Mouse (Mus musculus) spleen, adult 2 months (tissue): ENCODE data around the gene Med12l. TPM values are rescaled to one million over a fixed set of nuclear protein-coding genes. Genes with fewer than 3 reads are reported as not detected.
A peak's percentile ranks its signal among the peaks of the same experiment; 100 is the strongest.
"Not testable (repeated sequence)": the region's sequence is repeated elsewhere in the genome, so short reads cannot be mapped to it uniquely, and the experiment has no call there.

Experiments used
- DNase-seq, 2 experiments: peaks; one replicate each; pipeline versions ENCODE4 v3.0.0 to v3.0.0-alpha.2; 2012 to 2021; ENCODE audit warnings: low spot score in 2 of 2, low read depth in 1 of 2
- H3K27ac ChIP-seq: fragments of 200-500 bp; 2 replicates; pipeline ENCODE4 v1.5.1; 2012; ENCODE audit warnings: low read length, inconsistent platforms; ENCODE audit not compliant: insufficient read depth
- H3K27me3 ChIP-seq: fragments of 200-500 bp; 2 replicates; pipeline ENCODE4 v1.6.1; 2012; ENCODE audit warnings: mild to moderate bottlenecking, moderate library complexity, low read length, inconsistent platforms; ENCODE audit not compliant: control insufficient read depth, insufficient read depth
- H3K36me3 ChIP-seq: fragments of 200-500 bp; 2 replicates; pipeline ENCODE4 v1.6.1; 2012; ENCODE audit warnings: mild to moderate bottlenecking, low read length, inconsistent platforms; ENCODE audit not compliant: control insufficient read depth, insufficient read depth
- H3K4me1 ChIP-seq: fragments of 200-500 bp; 2 replicates; pipeline ENCODE4 v1.6.1; 2011; ENCODE audit warnings: inconsistent platforms; ENCODE audit not compliant: control insufficient read depth, insufficient read depth, insufficient read length
- H3K4me3 ChIP-seq: fragments of 200-500 bp; 2 replicates; pipeline ENCODE4 v1.5.1; 2011; ENCODE audit warnings: mild to moderate bottlenecking, inconsistent platforms; ENCODE audit not compliant: insufficient read depth, insufficient read length; ENCODE audit errors: extremely low read depth
- CTCF ChIP-seq: fragments of 200-500 bp; IDR thresholded peaks from 2 replicates; pipeline ENCODE4 v1.5.1; 2011; ENCODE audit warnings: mild to moderate bottlenecking, inconsistent platforms; ENCODE audit not compliant: insufficient read depth, insufficient read length, insufficient replicate concordance; ENCODE audit errors: extremely low read depth
- POLR2A ChIP-seq: fragments of 200-500 bp; IDR thresholded peaks from 2 replicates; pipeline ENCODE4 v1.6.1; 2011; ENCODE audit warnings: low read depth, low read length, inconsistent platforms
- WGBS: fragments of 180-500 bp; shearing (Covaris S2); methylation state at CpG from one replicate; pipeline ENCODE4 v1.1.7; 2018; 5-methylcytosine and 5-hydroxymethylcytosine counted together
- polyA plus RNA-seq: library from polyadenylated mRNA; depleted of rRNA; stranded (reverse); fragments of >200 nt; gene quantifications from 2 replicates; pipeline ENCODE4 v1.2.3, GENCODE M21; 2012

Gene Med12l
- polyA plus RNA-seq, 1 experiment = 2.0 TPM

DNA sequence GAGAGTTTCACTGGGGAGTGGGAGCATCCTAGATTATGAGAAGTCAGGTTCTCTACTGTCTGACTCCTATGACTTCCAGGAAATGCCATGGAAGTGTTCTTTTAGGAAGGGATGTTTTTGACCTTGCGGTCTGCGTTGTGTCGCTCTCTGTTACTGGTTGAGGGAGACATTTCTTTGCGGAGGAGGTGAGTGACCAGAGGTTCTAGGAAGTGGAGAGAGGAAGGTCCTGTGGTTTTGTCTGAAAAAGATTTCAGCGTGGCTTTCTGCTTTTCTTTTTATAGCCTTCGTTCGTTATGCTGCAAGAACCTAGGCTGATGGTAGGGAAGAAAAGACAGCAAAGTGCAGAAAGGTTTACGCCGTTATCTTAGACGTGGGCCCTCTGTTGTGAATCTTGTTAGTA lies 92.9 kb downstream of the Med12l start:
- H3K36me3 ChIP-seq = peaks cover 3% of the 10 kb centered on the region
- 25% methylated on average over 10 of the region's 10 CpGs for WGBS
- TF ChIP-seq POLR2A (no peak), CTCF (no peak)

GRCm38 (mm10) chr3:59101218-59101986 lies 95.8 kb downstream of the Med12l start, which contains the start of gene Gpr171:
Gene Gpr171 (minus strand): TSS chr3:59101821.
- peak; percentile 48 to 73 for DNase-seq
- peak within 1 kb of the TSS; percentile 98 for H3K27ac ChIP-seq
- WGBS = 11% methylated on average over 6 of the region's 6 CpGs
- H3K27me3 ChIP-seq = no peaks in the 10 kb centered on the region
- H3K4me1 ChIP-seq = peaks cover 7% of the 10 kb centered on the region; the same call in 1 of the 2 replicates
- TF ChIP-seq CTCF = no peak
- peak; percentile 31; the same call in 1 of the 2 replicates for TF ChIP-seq POLR2A
- peak within 1 kb of the TSS; percentile 68 for H3K4me3 ChIP-seq
- H3K36me3 ChIP-seq = peaks cover 3% of the 10 kb centered on the region

More for the DNA sequence above, 92.9 kb downstream of the Med12l start:
- peaks cover 7% of the 10 kb centered on the region; the same call in 1 of the 2 replicates for H3K4me1 ChIP-seq
- DNase-seq = no peak
- no peaks in the 10 kb centered on the region for H3K27me3 ChIP-seq
- H3K4me3 ChIP-seq = no peak overlapping the region
- no peak overlapping the region for H3K27ac ChIP-seq

DNA sequence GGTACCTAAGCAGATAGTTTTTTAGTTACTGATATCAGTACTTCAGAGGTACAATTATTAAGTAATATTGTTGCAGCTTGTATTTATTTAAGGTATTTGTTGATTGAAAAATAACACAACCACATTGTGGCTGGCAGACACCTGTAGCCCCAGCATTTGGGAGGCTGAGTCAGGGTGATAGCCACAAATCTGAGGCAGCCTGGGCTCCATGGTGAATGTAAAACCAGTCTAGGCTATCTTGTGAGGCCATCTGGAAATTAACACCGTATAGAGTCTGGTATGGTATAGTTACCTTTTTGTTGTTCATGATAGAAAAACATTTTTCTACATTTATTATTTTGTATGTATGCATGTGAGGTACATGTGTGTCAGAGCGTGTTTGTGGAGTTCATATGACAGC lies 96.5 kb downstream of the Med12l start:
- Histone ChIP-seq H3K4me3 (no peak overlapping the region), H3K27ac (peak overlapping the region; percentile 63), H3K27me3 (no peaks in the 10 kb centered on the region), H3K36me3 (peaks cover 3% of the 10 kb centered on the region), H3K4me1 (peaks cover 7% of the 10 kb centered on the region; the same call in 1 of the 2 replicates)
- WGBS = 75% methylated on average over 2 of the region's 2 CpGs
- no peak for DNase-seq
- TF ChIP-seq CTCF = no peak
- no peak for TF ChIP-seq POLR2A

DNA sequence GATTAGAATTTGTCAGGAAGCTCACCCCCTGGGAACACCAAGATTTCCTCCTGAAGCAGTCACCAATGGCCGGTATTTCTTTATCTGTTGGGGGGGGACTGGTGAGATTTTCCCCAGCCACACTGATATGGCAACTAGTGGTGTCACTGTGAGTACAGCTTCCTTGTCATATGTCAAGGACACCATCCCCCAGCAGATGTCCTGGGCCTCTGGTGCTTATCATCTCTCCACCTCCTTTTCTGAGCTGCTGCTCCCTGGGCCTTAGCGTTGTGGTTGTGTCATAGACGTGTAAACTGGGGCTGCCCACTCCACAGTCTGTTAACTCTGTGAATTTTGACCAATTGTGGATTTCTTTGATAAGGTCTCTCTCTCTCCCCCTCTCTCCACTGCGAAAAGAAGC lies 98.8 kb downstream of the Med12l start:
- DNase-seq = no peak
- no peaks in the 10 kb centered on the region for H3K36me3 ChIP-seq
- TF ChIP-seq CTCF = no peak
- TF ChIP-seq POLR2A = no peak
- no peak overlapping the region for H3K27ac ChIP-seq
- no peaks in the 10 kb centered on the region for H3K27me3 ChIP-seq
- 55% methylated on average over 4 of the region's 4 CpGs for WGBS
- no peak overlapping the region for H3K4me3 ChIP-seq
- peaks cover 6% of the 10 kb centered on the region; the same call in 1 of the 2 replicates for H3K4me1 ChIP-seq

DNA sequence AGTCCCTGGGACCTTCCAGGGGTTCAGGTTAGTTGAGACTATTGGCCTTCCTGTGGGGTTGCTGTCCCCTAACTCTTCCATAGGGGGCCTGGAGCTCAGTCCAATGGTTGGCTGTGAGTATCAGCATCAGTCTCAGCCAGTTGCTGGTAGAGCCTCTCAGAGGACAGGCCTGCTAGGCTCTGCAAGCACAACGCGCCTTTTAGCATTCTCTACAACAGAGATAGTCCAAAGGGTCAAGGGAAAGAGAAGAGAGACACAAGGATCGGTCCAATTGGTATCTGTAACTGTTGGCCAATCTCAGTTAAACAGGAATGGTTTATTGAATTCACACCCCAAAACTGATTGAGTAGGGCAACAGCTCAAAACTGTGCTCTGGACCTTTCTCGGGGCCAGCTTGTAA lies 101.8 kb downstream of the Med12l start:
- no peak overlapping the region for H3K4me3 ChIP-seq
- no peak for TF ChIP-seq CTCF
- no peak for TF ChIP-seq POLR2A
- no peak for DNase-seq
- H3K36me3 ChIP-seq = no peaks in the 10 kb centered on the region
- H3K4me1 ChIP-seq = no peaks in the 10 kb centered on the region; the same call in 1 of the 2 replicates
- WGBS = 94% methylated on average over 4 of the region's 4 CpGs
- H3K27me3 ChIP-seq = no peaks in the 10 kb centered on the region
- no peak overlapping the region for H3K27ac ChIP-seq

DNA sequence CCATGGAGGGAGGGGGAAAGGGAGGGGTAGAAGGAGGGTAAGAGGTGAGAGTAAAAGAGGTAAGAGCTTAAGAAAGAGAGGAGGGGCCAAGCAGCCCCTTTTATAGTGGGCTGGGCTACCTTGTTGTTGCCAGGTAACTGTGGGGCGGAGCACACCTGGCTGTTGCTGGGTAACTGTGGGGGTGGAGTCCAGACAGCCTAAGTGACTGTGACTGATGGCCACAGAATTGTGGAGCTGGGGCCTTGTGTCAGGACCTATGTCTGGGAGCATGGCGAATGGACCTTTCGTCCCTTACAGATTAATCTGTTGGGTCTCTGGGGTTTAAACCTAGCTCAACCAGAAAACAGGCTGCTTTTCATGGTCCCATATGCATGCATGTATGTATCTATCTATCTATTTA lies 104.2 kb downstream of the Med12l start:
- not testable (repeated sequence) for H3K27ac ChIP-seq

GRCm38 (mm10) chr3:59111944-59112343 lies 106.3 kb downstream of the Med12l start:
- H3K27me3 ChIP-seq = no peaks in the 10 kb centered on the region
- no peaks in the 10 kb centered on the region for H3K36me3 ChIP-seq
- H3K27ac ChIP-seq = no peak overlapping the region
- no peak for TF ChIP-seq CTCF
- TF ChIP-seq POLR2A = no peak
- WGBS = 87% methylated on average over 3 of the region's 3 CpGs
- no peak overlapping the region for H3K4me3 ChIP-seq
- no peak for DNase-seq
- peaks cover 8% of the 10 kb centered on the region for H3K4me1 ChIP-seq

More for the DNA sequence above, 104.2 kb downstream of the Med12l start:
- not testable (repeated sequence) for H3K4me1 ChIP-seq, H3K4me3 ChIP-seq, H3K27me3 ChIP-seq, H3K36me3 ChIP-seq, DNase-seq
- WGBS = 91% methylated on average over 3 of the region's 3 CpGs

DNA sequence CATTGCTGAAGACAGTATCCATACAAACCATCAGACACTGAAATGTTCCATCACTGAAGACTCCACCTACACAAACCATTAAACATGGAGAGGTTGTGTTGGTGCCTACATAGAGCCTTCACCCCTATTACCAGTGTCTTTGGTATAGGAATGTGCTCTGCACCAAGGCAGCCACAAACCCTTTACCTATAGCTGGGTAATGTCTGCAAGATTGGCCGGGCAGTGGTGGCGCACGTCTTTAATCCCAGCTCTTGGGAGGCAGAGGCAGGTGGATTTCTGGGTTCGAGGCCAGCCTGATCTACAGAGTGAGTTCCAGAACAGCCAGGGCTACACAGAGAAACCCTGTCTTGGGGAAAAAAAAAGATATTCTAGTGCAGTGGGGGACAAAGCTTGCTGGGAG lies 107.7 kb downstream of the Med12l start:
- not testable (repeated sequence) for H3K27ac ChIP-seq, H3K4me3 ChIP-seq, H3K4me1 ChIP-seq, DNase-seq, H3K27me3 ChIP-seq, H3K36me3 ChIP-seq
- 85% methylated on average over 4 of the region's 4 CpGs for WGBS
